Mouse (Mus musculus): ENCODE measurements around the gene Crispld2. TPM values are rescaled to one million over a fixed set of nuclear protein-coding genes. Genes with fewer than 3 reads are reported as not detected.
A peak's percentile ranks its signal among the peaks of the same experiment; 100 is the strongest.

The Crispld2 gene
- total and polyA plus RNA-seq, 3 experiments: 15.5 to 20.4 (median 19.5) TPM

DNA sequence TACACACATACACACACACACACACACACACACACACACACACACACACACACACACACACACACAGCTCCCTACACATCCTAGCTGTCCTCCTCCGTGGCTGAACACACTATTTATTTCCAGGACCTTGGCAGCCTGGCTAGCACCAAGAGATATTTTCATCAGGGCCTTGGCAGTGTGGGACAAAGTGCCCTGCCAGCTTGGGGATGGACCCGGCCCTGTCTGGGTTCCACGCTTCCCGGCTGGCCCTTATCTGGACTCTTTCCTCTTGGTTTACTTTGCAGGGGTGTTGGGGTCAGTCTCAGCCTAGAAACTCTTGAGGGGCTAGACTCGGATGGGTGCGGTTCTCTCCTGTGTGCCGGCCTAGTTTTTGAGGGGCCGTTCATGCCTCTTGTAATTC, 8.2 kb downstream of the Crispld2 start:
- DNase-seq: peak; percentile 75

DNA sequence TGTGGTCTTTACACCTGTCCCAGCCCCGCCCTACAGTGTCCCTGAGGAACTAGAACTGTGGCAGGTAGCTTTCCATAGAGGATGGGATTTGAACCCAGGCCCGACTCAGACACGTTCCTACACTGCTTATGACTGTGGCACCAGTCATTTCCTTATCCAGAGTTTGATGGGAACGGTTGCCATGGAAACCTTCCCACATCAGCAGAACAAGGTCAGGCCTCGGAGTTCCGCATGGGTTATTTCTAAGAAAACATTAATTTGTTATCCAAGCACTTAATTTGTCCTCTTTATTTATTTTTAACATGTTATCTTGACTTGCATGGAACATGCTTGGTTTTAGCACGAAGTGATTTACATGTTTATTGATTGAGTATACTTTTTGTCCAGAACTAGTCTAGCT, 9.5 kb downstream of the Crispld2 start:
- DNase-seq: peak; percentile 70

DNA sequence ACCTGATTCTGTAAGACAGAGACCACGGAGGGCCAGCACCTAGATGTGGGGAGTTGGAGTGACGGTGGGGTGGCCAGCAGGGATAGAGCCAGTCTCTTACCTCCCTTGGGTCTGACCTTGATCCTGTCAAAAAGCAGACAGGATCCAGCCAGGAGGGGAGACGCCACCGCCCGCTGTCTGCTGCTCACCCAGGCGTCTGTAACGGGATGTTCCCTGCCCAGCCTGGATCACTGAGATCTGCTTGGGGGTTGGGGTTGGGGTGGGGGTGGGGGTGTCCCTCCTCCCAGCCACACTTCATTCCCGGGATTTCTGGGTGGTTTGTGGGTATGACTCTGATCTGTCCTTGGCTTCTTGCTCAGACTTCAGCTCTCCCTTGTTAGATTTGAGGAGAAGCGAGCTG, 10.1 kb downstream of the Crispld2 start:
- peak; percentile 63 for DNase-seq

DNA sequence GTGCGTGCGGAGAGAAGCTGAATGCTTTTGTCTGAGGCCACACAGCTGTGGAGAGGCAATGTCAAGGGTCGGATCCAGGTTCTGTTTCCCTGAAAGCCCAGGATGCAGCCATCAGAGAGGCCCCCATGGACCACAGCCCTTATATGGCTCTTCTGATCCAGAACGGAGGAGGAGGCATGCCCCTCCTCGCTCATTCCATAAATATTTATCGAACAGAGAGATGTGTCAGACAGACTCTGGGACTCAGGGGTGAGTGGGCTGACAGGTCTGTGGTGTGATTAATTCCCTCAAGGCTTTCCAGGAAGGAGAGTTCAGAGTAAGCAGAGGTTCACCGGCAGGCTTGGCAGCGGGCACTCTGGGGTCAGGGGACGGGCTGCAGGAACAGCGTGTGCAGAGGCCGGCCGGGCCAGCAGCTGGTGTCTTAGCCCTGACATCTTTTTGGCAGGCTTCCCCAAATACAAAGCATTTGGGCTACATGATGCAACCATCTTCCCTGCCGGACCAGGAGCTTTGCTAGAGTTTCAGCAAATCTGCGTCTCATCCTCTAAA, 12.0 kb downstream of the Crispld2 start:
- DNase-seq: peak; percentile 90

DNA sequence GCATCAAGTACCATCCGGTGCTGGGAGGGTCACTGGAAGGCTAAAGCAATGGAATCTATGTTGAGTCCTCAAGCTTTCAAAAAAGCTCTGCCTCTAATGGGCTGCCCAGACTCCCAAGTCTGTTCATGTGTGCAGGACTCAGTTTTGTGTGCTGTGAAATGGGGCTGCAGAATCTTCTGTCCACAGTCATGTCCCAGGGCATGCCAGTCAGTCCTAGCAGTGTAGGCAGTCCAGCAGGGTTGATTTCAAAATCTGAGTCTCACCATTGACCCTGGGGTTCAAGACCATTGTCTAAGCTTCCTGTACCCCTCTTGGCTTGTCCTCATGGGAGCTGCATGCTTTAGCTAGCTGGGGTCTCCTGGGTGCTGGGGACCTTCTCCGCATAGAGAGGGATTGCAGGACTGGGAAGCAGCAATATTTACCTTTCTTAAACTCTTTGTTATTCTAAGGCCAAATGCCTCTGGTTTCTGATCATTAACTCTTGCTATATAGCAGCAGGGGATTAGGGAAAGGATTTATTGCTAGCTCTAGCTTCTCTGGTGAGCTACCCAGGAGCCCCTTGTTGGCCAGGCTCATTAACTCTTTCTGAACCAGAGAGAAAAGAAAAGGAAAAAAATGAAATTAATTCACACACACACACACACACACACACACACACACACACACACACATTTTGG, 12.6 kb downstream of the Crispld2 start:
- DNase-seq: no peak

DNA sequence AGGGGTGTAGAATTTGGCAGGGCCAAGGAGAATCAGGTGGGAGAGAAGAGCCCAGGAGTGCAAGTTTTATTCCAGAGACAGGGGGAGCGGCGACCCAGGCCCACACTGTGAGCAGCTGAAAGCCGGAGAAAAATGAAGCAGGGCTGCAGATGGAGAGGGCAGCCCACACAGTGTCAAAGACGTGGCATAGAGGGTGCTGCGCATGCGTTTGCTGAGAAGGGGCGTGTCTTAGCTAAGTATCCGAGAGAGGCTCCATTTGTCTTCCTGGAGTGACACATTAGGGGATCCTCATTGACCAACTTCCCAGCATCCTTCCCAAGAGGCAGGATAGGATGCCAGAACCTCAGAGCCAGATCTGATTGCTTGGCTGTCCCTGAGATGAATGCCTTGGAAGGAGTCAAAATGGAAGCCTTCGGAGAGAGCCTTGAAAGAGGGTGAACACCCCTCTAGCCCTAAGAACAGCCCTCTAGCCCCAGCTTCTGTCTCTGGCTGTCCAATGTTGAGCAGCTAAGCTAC, 14.5 kb downstream of the Crispld2 start:
- no peak for DNase-seq

DNA sequence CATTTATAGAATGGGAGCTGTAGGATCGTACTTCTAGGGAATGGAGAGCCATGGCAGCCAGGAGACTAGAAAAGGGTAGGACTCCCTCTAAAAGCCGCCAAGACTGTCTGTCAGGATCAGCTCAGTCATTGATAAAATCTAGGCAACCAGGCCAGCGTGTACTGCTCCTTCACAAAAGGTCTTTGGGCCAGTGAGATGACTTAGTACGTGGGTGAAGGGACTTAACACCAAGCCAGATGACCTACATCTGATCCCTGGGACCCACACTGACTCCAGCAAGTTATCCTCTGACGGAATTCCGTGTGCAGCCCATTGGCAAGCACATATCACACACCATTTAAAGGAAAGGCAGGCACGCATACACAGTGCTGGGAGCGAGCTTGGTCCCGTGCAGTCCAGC, 14.9 kb downstream of the Crispld2 start:
- no peak for DNase-seq

DNA sequence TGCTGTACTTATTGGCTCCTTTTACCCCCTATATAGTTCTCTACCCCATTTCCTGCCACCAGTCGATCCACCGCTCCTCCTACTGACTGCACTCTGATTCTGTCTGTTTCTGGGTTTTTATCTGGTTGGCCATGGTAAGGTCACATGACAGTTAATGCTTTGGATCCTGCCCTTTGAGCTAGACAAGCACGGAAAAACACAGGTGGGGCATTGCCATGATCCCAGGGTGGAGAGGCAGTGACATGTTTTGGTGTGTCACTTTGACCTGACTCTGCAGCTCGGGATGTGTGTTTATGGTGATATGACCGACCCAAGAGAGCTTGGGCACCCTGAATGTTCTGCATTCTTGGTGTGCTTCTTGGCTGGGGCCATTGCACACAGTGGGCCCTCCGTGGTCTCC, 17.0 kb downstream of the Crispld2 start:
- no peak for DNase-seq

DNA sequence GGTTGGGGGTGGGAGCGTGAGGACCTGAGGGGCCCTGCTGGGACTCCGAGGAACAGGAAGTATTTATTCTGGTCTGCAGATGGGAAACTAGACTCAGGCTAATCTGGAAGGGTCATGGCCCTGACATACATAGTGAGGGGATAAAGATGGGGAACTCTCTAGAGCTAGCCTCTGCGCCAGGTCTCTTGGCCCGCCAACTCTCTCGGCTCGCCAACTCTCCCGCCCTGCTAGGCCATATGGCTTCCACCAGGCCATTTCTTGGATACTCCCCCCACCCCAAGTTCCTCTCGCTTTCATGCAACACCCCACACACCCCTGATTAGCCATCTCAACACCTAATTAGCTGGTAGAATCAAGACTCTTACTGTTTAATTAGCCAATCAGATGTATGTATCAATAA, 20.3 kb downstream of the Crispld2 start:
- DNase-seq: no peak

DNA sequence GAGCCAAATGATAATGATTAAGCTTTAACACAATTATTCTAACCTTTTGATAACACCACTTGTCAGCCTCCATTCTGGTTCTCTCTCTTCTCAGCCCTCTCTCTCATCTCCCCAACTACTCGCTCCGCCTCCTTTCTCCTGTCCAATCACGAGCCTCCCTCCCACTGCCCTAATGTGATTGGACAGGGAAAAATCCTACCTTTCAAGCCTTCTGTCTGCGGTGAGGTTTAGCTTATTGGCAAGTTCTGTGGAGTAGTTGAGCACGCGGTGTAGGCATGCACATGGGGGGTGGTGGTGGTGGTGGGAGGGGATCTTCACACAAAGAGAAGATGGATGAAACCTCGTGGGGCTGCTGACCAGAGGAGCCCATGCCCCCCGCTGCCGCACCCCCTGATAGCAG, 20.7 kb downstream of the Crispld2 start:
- no peak for DNase-seq

DNA sequence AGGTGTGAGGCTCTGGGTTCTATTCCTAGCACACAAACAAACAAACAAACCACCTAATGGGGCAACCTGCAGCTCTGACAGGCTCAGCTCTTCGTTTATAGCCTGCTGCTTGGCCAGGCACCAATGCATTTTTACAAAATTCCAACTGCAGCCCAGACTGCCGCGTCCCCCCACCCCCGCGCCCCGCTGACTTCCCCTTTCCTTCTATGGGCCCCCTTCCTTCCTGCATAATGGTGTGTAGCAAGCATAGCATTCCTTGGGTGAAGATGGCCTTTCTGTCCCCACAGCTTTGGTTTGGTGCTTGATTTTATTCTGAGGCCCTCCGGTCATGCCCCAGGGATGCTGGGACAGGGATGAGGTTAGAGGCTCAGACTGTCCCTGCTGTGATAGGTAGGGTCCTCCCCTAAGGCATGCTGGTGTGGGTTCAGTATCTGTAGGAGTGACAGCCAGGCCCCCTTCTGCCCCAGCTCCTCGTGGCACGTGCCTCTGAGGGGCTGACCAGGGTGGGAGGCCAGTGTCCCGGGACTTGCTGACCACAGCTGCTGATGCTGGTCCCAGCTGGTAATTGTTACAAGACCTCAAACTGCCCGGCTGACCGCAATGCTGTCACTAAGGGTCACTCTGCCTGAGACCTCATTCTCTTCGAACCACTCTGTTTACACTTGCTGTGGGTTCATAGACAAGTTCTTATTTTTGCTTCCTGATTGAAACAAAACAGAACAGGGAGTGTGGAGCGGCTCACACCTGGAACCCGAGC, 22.2 kb downstream of the Crispld2 start:
- DNase-seq: no peak

DNA sequence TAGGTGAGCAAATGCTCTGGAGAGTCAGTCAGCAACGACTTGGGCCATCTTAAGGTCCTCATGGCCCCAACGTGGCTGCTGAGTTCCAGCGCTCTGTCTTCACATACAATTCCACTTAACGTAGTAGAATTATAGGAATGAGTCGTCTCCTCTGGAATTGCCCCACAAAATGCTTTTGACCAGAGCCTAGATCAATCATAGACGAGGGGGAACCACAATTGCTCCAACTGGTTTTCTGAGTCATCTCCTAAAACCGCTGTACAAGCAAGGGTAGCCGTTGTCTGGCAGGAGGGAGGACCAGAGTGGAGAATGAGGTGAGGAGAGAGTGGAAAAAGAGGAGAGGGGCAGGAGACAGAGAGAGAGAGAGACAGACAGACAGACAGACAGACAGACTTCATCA, 23.7 kb downstream of the Crispld2 start:
- DNase-seq: no peak

DNA sequence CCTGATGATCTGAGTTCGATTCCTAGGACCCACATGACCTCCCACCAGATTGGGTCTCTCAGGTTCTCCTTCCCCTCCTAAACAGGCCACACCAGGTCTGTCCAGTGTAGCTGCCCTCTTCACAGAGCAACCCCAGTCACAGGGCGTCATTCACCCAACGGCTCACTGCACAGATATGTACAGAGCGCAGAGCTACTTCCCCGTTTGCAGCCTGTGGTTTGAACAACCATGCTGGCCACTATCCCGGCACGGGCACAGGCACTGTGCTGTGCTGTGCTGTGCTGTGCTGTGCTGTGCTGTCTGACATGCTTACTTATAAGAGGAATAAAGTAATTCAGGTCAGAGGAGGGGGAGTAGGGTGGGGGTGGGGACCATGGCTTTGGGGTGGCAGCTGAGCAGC, 24.2 kb downstream of the Crispld2 start:
- no peak for DNase-seq

DNA sequence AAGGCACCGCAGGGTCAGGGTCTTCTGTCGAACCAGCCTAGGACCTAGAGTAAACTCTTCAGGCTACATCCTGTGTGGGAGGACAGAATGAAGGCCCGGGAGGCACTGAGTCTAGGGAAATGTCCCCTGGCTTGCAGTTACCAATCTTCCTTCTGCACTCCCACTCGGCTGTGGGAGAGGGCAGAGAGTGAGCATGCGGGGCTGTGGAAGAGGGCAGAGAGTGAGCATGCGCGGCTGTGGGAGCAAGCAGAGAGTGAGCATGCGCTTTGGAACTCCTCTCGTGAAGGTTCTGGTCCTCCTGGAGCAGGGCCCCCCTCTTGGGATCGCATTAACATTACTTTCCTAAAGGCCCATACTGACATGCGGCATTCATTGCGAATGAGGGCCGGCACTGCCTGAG, 25.1 kb downstream of the Crispld2 start:
- no peak for DNase-seq

DNA sequence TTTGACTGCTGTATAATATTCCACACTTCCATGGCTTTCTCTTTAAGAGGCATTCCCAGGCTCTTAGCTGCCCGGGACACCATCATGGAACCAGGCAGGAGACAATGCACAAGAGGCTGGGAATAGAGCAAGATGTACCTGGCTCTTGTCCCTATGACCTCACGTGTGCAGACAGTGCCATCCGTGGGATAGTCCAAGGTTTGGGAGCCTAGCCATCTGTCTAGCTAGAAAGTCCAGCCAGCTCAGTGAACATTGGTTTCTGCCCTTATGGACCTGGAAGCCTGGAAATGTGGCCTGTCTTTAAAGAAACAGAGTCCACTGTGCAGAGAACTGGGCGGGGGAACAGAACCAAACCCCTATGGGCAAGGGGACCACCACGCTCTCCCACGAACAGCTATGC, 25.5 kb downstream of the Crispld2 start:
- no peak for DNase-seq

DNA sequence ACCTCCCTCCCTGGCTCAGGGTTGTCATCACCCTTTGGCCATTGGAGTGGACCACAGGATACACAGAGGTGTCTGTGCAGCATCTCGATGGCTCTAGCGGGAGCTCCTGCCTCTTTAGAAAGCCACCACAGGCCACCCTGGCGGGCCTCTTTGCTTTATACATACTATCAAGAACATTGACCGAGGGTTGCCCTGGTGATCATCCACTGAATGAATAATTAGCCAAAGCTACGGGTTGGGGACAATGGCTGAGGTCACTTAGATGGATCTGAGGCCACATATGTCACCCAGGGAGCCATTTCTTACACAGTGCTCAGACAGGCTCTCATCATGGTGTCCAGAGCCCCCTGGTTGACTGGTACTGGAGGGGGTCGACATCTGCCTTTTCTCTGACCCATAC, 26.1 kb downstream of the Crispld2 start:
- no peak for DNase-seq

DNA sequence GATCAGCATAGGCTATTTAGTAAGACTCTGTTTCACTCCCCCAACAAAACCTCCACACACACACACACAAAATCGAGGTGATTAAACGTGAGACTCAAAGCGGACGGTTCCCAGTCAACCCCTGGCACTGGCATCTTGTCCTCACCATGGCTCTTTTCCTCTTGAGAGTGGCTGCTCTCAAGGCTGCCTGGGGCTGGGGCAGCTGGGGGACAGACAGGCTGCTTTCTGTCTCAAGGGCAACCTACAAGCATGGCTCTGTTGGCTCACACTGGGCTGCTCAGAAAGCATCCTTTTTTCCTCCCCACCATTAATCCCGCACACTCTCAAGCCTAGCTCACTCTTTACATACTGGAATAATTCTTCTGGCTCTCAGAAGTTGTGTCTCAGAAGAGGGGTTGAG, 27.1 kb downstream of the Crispld2 start:
- no peak for DNase-seq

DNA sequence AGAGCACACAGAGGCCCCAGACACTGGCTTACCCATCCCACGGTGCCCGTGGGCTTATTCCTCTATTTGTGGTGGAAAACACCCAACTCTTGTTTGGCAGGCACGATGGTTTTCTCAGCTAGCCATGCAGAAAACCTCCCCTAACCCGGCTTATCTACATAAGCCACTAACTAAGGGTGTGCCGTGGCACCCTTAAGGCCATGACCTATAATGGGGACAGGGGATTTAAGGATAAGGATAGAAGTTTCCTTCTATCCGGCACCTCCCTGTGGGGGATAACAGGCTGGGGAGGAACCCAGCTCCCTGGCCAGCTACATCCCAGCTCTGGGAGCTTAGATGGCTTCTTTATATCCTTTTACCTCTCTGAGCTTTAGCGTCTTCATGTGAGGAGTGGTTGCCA, 28.1 kb downstream of the Crispld2 start:
- no peak for DNase-seq

DNA sequence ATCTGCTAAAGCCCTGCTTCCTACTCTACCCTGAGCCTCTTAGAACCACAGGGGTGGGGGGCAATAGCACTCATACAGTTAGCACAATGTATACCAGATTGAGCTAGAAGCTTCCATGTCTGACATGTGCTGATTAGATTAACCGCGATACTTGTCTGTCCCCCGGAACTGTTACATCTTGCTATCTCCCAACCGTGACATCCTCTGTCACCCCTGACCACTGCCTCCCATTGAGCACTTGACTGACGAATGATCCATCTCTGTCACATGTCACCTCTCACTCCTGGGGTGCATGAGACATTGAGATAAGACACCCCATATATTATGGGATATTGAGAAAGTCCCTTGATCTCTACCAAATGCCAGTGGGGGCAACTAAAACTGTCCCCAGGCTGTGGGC, 34.0 kb downstream of the Crispld2 start:
- DNase-seq: no peak

DNA sequence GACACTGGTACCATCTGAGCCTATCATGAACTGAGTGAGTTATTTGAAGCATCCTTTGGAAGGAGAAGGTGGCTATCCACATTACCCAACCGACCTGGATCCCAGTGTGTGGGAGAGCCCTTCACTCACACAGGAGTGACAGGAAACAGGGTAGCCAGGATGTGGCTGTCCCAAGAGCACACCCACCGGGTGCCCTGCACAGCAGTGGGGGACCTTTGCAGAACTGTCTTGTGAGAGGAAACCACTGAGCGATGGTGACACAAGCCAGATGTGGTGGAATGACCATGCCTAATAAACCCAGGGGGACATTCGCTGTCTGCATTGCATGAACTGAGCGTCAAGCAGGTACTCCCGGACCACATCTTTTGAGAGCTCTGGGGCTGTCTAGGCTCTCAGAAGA, 34.8 kb downstream of the Crispld2 start:
- no peak for DNase-seq

DNA sequence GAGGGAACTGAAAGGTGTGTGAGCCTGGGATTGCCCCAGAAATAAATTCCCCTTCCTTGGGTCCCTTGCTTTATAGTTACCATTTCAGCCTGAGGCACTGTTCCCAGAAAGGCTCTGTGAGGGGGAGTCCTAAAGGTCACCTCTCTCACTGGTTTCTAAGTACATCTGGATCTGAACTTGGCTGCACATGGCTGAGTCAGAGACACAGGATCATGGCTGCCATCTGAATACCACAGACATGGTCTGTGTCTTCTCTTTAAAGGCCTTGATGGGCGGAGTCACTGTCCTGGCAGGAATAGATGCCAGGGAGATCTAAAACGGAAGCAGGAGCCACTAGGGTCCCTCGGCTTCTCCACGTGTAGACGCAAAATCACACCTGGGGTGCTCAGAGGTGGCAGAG, 38.2 kb downstream of the Crispld2 start:
- DNase-seq: peak; percentile 62

DNA sequence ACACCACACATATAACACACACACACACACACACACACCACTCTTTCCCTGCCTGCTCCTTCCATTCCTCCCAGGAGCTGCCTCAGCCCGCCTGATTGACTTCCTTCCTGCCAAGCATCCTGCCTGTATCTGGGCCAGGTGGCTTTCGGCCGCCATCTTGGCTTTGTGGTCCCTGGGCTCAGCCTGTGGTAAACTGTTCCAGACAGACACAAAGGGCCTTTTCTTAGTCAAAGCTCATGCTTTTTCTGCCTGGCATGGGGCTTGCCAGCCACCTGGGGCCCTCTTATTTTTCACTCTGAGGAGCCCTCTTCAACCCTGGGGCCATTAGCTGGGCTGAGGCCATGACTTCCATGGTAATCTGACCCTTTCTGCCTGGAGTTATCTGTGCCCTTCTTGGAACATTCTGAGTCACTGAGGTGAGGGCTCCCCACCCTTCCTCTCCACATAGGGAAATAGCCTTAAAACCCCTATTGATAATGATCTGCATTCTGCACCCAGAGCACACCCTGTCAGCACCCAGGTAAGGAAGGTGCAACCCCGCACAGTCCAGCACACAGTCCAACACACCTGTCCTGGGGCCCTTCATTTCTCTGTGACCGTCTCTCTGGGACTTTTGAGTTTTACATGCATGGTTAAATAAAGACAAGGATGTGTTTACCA, 40.4 kb downstream of the Crispld2 start:
- DNase-seq: no peak

DNA sequence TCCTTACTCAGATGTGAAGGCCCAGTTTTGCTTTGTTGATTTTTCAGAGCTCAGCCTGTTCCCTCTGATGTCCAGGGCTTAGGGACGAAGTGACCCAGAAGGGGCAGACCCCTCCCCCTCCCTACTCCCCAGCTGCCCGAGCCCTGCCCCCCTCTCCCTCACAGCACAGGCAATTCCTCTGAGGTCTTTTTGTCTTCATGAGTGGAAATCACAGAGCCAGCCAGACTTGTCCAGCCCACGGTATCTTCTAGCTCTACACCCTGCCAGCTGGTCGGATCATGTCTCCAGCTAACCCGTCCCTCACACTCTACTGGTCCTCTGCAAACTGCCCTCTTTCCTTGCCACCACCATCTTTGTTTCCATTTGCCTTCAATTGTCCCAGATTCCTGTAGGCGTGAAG, 42.2 kb downstream of the Crispld2 start:
- no peak for DNase-seq

Data from adrenal gland, adult 2 months (tissue).